Mouse (Mus musculus) retina, postnatal 7 days (tissue): ENCODE data around the gene Tns2.
"Not testable (repeated sequence)": the region's sequence is repeated elsewhere in the genome, so short reads cannot be mapped to it uniquely, and the experiment has no call there.

Experiments
- DNase-seq: peaks from one replicate; pipeline ENCODE4 v3.0.0-alpha.2; 2012; ENCODE audit warnings: low read depth, low spot score

Gene Tns2

GRCm38 (mm10) chr15:102100161-102100981 is at the start of gene Tns2:
Gene Tns2, plus strand, starts transcription at chr15:102100413.
- DNase-seq: peak; percentile 72

GRCm38 (mm10) chr15:102051920-102052683 is 48.1 kb upstream of the Tns2 start:
- no peak for DNase-seq

GRCm38 (mm10) chr15:102056495-102057174 is 43.6 kb upstream of the Tns2 start:
- no peak for DNase-seq

GRCm38 (mm10) chr15:102065661-102066325 is 34.4 kb upstream of the Tns2 start:
- peak; percentile 87 for DNase-seq

- DNase-seq: no peak
Measured at GRCm38 (mm10) chr15:102070476-102071467, 29.4 kb upstream of the Tns2 start.

GRCm38 (mm10) chr15:102072963-102073558 is 27.2 kb upstream of the Tns2 start:
- no peak for DNase-seq

GRCm38 (mm10) chr15:102073559-102074069 is 26.6 kb upstream of the Tns2 start, which contains the start of gene Eif4b:
Gene Eif4b, plus strand, starts transcription at chr15:102073773.
- peak; percentile 99 for DNase-seq

GRCm38 (mm10) chr15:102074070-102074731 is 26.0 kb upstream of the Tns2 start:
- DNase-seq: no peak

GRCm38 (mm10) chr15:102074876-102075585 is 25.2 kb upstream of the Tns2 start:
- DNase-seq: no peak

- DNase-seq: no peak
Measured at GRCm38 (mm10) chr15:102077111-102077677, 23.0 kb upstream of the Tns2 start.

GRCm38 (mm10) chr15:102079221-102079620 is 21.0 kb upstream of the Tns2 start:
- no peak for DNase-seq

- not testable (repeated sequence) for DNase-seq
Measured at GRCm38 (mm10) chr15:102079924-102080323, 20.3 kb upstream of the Tns2 start.

- no peak for DNase-seq
Measured at GRCm38 (mm10) chr15:102080429-102080828, 19.8 kb upstream of the Tns2 start.

- DNase-seq: no peak
Measured at GRCm38 (mm10) chr15:102082148-102082547, 18.1 kb upstream of the Tns2 start.

- no peak for DNase-seq
Measured at GRCm38 (mm10) chr15:102083028-102083427, 17.2 kb upstream of the Tns2 start.

- no peak for DNase-seq
Measured at GRCm38 (mm10) chr15:102089914-102090585, 10.2 kb upstream of the Tns2 start.

- DNase-seq: no peak
Measured at GRCm38 (mm10) chr15:102091063-102091679, 9.0 kb upstream of the Tns2 start.
